Mouse (Mus musculus) liver, postnatal 0 days (tissue): ENCODE results near the gene Rbfox1.

Experiments used
- CTCF ChIP-seq: sonication (generic); IDR thresholded peaks from 2 replicates; pipeline ENCODE4 v1.5.1; 2016; ENCODE audit warnings: antibody characterized with exemption, low read depth
- EP300 ChIP-seq: IDR thresholded peaks from 2 replicates; pipeline ENCODE4 v1.6.1; 2016; ENCODE audit warnings: antibody characterized with exemption, low read depth, mild to moderate bottlenecking

DNA sequence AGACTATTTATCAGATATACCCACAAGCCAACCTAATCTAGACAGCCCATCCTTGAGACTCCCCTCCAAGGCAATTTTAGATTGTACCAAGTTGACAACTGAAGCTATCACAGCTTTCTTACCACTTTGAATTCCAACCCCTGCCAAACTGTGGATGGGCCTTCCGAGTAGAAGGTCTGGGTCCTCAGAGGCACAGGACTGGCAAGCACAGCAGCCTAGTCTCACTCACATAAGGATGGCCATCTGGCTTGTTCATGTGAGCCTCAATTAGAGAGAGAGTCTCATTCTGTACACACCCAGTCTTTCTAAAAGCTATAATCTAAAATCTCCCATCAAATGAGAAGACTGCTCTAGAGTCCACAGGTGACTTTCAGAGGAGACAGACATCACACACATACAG lies 1173.4 kb downstream of the Rbfox1 start:
- no peak for TF ChIP-seq EP300
- no peak for TF ChIP-seq CTCF
